Mouse (Mus musculus) G1E (cell line): ENCODE results near the gene Pga5.

Experiments used
- CTCF ChIP-seq: IDR thresholded peaks from 2 replicates; pipeline ENCODE4 v1.5.1; 2012; ENCODE audit warnings: low read depth, low read length, inconsistent platforms, mixed read lengths
- GATA1 ChIP-seq: IDR thresholded peaks from 2 replicates; pipeline ENCODE4 v1.6.1; 2012; ENCODE audit warnings: borderline replicate concordance, low read length, inconsistent platforms, mixed read lengths
- POLR2AphosphoS5 ChIP-seq: IDR thresholded peaks from 2 replicates; pipeline ENCODE4 v1.6.1; 2012; ENCODE audit warnings: low read depth, low read length, inconsistent platforms; ENCODE audit not compliant: insufficient replicate concordance
- TAL1 ChIP-seq: conservative IDR thresholded peaks from 2 replicates; pipeline ENCODE4 v1.6.1; 2012; ENCODE audit warnings: low read depth, low read length, inconsistent platforms, mixed read lengths

DNA sequence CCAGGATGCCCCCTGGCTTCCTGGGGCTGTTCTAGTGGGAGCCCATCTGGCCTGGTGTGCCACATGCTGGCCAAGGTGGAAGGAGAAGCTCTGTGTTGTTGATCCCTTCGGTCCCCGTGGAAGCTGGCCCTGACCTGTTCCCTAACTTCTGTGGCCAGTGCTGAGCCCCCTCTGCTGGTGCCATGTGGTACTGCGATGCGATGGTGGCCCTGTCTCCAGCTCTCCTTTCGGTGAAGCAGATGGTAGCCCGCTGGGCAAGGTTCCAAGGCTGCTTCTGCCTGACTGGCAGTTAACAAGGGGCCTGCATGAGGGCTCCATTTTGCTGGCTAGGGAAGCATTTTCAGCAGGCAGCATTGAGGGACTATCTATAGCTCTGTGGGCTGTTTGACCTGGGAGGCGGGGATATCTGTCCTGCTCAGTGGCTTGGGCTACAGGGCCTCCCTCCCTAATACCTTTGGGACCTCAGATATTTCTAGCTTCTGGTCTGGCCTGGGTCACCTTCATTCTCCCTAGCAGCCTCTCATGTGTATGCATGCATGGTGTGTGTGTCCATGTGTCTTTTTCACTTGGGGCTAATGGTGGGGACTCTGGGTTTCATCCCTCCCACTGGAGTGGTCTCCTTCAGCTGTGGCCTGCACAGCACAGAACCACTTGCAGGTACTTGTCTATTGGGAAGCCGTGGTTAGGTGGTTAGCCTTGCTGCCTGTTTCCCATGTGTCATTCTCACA lies 31.7 kb upstream of the Pga5 start:
- TF ChIP-seq CTCF = peak; percentile 99
- no peak for TF ChIP-seq GATA1
- no peak for TF ChIP-seq POLR2AphosphoS5
- TF ChIP-seq TAL1 = no peak
